Mouse (Mus musculus) hindbrain, embryonic 15.5 days (tissue): ENCODE data around the gene Steap1. TPM values are rescaled to one million over a fixed set of nuclear protein-coding genes. Genes with fewer than 3 reads are reported as not detected.

Experiments used
- ATAC-seq: fragments of 200-750 bp; cut with Nextera tagmentation; 2 replicates; pipeline ENCODE4 v1.8.0; 2017; ENCODE audit warnings: low read depth, moderate number of reproducible peaks, moderate TSS enrichment; ENCODE audit not compliant: low FRiP score
- H3K27ac ChIP-seq: fragments of 300-500 bp; sonication (generic); replicated peaks from 2 replicates; pipeline ENCODE4 v1.5.1; 2015; ENCODE audit warnings: mild to moderate bottlenecking, inconsistent platforms
- H3K27me3 ChIP-seq: fragments of 300-500 bp; sonication (generic); 2 replicates; pipeline ENCODE4 v1.6.1; 2015; ENCODE audit warnings: control low read depth, inconsistent platforms
- H3K36me3 ChIP-seq: fragments of 300-500 bp; sonication (generic); 2 replicates; pipeline ENCODE4 v1.6.1; 2015; ENCODE audit warnings: control low read depth, inconsistent platforms
- H3K4me1 ChIP-seq: fragments of 300-500 bp; sonication (generic); replicated peaks from 2 replicates; pipeline ENCODE4 v1.6.1; 2015; ENCODE audit warnings: control low read depth, inconsistent platforms
- H3K4me2 ChIP-seq: fragments of 300-500 bp; sonication (generic); 2 replicates; pipeline ENCODE4 v1.6.1; 2015; ENCODE audit warnings: moderate library complexity, mild to moderate bottlenecking, inconsistent platforms
- H3K4me3 ChIP-seq: fragments of 300-500 bp; sonication (generic); 2 replicates; pipeline ENCODE4 v1.5.1; 2015; ENCODE audit warnings: mild to moderate bottlenecking, inconsistent platforms
- H3K9ac ChIP-seq: fragments of 300-500 bp; sonication (generic); 2 replicates; pipeline ENCODE4 v1.6.1; 2015; ENCODE audit warnings: inconsistent platforms
- H3K9me3 ChIP-seq: fragments of 300-500 bp; sonication (generic); 2 replicates; pipeline ENCODE4 v1.6.1; 2016; ENCODE audit warnings: control low read depth, inconsistent platforms
- WGBS: fragments of 180-500 bp; shearing (Covaris S2); methylation state at CpG from one replicate; pipeline ENCODE4 v1.1.7; 2015; 5-methylcytosine and 5-hydroxymethylcytosine counted together
- polyA plus RNA-seq: library from polyadenylated mRNA; unstranded; fragments of >200 nt; fragmentation: Nextera tagmentation; extraction: Ambion mirVana; gene quantifications from 2 replicates; pipeline ENCODE4 v1.2.1, GENCODE M21; 2015

Steap1 gene
- polyA plus RNA-seq, 1 experiment from 2014 or later, result 1.6 TPM

- no peaks in the 10 kb centered on the region for H3K4me1 ChIP-seq
- no peak overlapping the region for H3K9ac ChIP-seq
- H3K27ac ChIP-seq, result no peak overlapping the region
- no peak for ATAC-seq
- 74% methylated on average over 13 of the region's 13 CpGs for WGBS
- H3K4me3 ChIP-seq, result no peak overlapping the region
- no peaks in the 10 kb centered on the region for H3K9me3 ChIP-seq
- no peaks in the 10 kb centered on the region for H3K27me3 ChIP-seq
- no peak overlapping the region for H3K4me2 ChIP-seq
- H3K36me3 ChIP-seq, result no peaks in the 10 kb centered on the region
Measured at GRCm38 (mm10) chr5:5707341-5708278, 41.5 kb downstream of the Steap1 start.

- H3K4me1 ChIP-seq, result no peaks in the 10 kb centered on the region
- H3K9me3 ChIP-seq, result no peaks in the 10 kb centered on the region
- H3K9ac ChIP-seq, result no peak overlapping the region
- ATAC-seq, result no peak
- H3K27ac ChIP-seq, result no peak overlapping the region
- H3K27me3 ChIP-seq, result no peaks in the 10 kb centered on the region
- no peak overlapping the region for H3K4me3 ChIP-seq
- no peak overlapping the region for H3K4me2 ChIP-seq
- 47% methylated on average over 2 of the region's 2 CpGs for WGBS
- H3K36me3 ChIP-seq, result no peaks in the 10 kb centered on the region
Measured at GRCm38 (mm10) chr5:5705019-5705418, 44.1 kb downstream of the Steap1 start.

DNA sequence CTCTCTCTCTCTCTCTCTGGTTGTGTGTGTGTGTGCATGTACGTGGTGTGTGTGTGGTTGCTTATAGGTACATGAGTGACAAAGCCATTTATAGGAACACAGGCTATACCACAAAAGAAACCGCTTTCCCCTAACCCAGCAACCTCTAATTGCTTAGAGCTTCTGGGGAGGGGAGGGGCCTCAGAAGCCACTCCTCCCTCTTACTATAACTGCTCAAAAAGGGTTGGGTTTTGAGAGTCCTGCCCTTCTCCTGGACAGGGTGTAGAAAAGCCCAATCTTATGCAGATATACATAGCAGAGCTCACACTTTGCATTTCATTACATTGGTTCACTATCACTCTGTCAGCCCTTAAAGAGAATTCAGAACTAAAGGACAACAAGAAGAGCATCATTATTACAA is 48.7 kb downstream of the Steap1 start:
- Histone ChIP-seq H3K4me1 (no peaks in the 10 kb centered on the region), H3K36me3 (no peaks in the 10 kb centered on the region), H3K27me3 (no peaks in the 10 kb centered on the region), H3K9ac (no peak overlapping the region), H3K9me3 (no peaks in the 10 kb centered on the region), H3K4me3 (no peak overlapping the region), H3K27ac (no peak overlapping the region), H3K4me2 (no peak overlapping the region)
- ATAC-seq, result no peak
- WGBS, result 88% methylated on average over 2 of the region's 2 CpGs

DNA sequence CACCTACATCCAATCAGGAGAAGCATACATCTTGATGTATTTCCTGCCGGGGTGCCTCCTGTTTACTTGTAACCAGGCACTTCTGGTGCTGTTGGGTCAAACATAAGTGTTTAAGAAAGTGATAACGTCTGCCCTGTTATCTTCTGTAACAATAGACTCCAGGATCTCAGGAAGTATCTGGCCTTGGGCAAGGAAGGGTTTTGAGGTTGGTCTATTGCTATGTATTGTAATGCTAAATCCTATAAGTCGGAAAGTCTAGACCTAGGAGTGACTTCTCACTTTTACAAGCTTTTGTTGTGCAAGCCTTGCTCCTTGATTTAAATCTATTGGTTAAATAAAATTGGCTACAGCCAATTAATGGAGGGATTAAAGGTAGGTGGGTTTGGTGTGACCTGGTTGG is 50.3 kb downstream of the Steap1 start:
- WGBS, result 74% methylated on average over 3 of the region's 3 CpGs
- no peak for ATAC-seq
- H3K36me3 ChIP-seq, result no peaks in the 10 kb centered on the region
- H3K27me3 ChIP-seq, result no peaks in the 10 kb centered on the region
- no peak overlapping the region for H3K27ac ChIP-seq
- no peaks in the 10 kb centered on the region for H3K9me3 ChIP-seq
- H3K9ac ChIP-seq, result no peak overlapping the region
- no peak overlapping the region for H3K4me2 ChIP-seq
- no peaks in the 10 kb centered on the region for H3K4me1 ChIP-seq
- no peak overlapping the region for H3K4me3 ChIP-seq

DNA sequence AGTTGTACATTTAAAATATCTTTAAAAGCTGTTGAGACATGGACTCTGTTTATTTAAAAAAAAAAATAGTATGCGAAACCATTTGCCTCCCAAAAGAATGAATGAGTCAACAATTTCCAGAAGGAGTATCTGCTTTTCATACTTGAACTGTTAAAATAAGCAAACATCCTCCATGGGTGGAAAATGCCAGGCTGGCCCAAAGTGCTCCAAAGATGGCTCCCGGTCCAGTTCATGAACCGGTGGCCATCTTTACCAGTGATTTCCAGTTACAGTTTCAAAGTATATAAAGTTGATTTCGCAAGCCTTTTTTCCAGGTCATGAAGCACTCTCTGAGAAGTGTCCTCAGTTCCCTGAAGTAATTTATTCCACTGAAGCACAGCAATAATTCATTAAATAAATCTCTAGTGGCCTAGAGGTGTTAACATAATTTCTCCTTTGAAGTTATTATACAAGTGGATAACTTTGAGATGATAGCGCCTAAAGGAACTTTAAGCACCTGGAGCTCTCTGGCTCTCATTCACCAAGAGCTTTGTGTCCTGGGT is 53.7 kb downstream of the Steap1 start:
- Histone ChIP-seq H3K4me2 (no peak overlapping the region), H3K4me1 (peaks cover 7% of the 10 kb centered on the region; the same call in 1 of the 2 replicates), H3K27ac (no peak overlapping the region), H3K36me3 (no peaks in the 10 kb centered on the region), H3K27me3 (no peaks in the 10 kb centered on the region), H3K4me3 (no peak overlapping the region), H3K9me3 (no peaks in the 10 kb centered on the region), H3K9ac (no peak overlapping the region)
- 89% methylated on average over 5 of the region's 5 CpGs for WGBS
- no peak for ATAC-seq

- peak; percentile 92 for ATAC-seq
- peak within 1 kb of the TSS; percentile 95 for H3K4me2 ChIP-seq
- H3K9ac ChIP-seq, result peak within 1 kb of the TSS; percentile 81
- H3K36me3 ChIP-seq, result no peaks in the 10 kb centered on the region
- peak within 1 kb of the TSS; percentile 92 for H3K4me3 ChIP-seq
- peak within 1 kb of the TSS; percentile 69 for H3K27ac ChIP-seq
- 0% methylated on average over 61 of the region's 66 CpGs for WGBS
- H3K27me3 ChIP-seq, result no peaks in the 10 kb centered on the region
- H3K9me3 ChIP-seq, result no peaks in the 10 kb centered on the region
- H3K4me1 ChIP-seq, result peaks cover 7% of the 10 kb centered on the region; the same call in 1 of the 2 replicates
Measured at GRCm38 (mm10) chr5:5693956-5694653, 55.0 kb downstream of the Steap1 start, which contains the start of gene Steap2. TSS of gene Steap2 (minus strand) at chr5:5694578.

- H3K9me3 ChIP-seq, result no peaks in the 10 kb centered on the region
- peak; percentile 73 for ATAC-seq
- H3K36me3 ChIP-seq, result no peaks in the 10 kb centered on the region
- H3K9ac ChIP-seq, result peak overlapping the region; percentile 81
- H3K4me2 ChIP-seq, result peak overlapping the region; percentile 95
- H3K27me3 ChIP-seq, result no peaks in the 10 kb centered on the region
- peak overlapping the region; percentile 69; the same call in 1 of the 2 replicates for H3K27ac ChIP-seq
- peak overlapping the region; percentile 92 for H3K4me3 ChIP-seq
- WGBS, result under 1% methylated on average over 22 of the region's 29 CpGs
- H3K4me1 ChIP-seq, result peaks cover 7% of the 10 kb centered on the region; the same call in 1 of the 2 replicates
Measured at GRCm38 (mm10) chr5:5693541-5693955, 55.6 kb downstream of the Steap1 start.

- H3K27ac ChIP-seq, result no peak overlapping the region
- no peak overlapping the region for H3K9ac ChIP-seq
- peak overlapping the region; percentile 95 for H3K4me2 ChIP-seq
- H3K4me1 ChIP-seq, result peaks cover 7% of the 10 kb centered on the region; the same call in 1 of the 2 replicates
- H3K4me3 ChIP-seq, result no peak overlapping the region
- ATAC-seq, result no peak
- H3K9me3 ChIP-seq, result no peaks in the 10 kb centered on the region
- WGBS, result 62% methylated on average over 4 of the region's 4 CpGs
- H3K27me3 ChIP-seq, result no peaks in the 10 kb centered on the region
- H3K36me3 ChIP-seq, result no peaks in the 10 kb centered on the region
Measured at GRCm38 (mm10) chr5:5692167-5692738, 56.9 kb downstream of the Steap1 start.

GRCm38 (mm10) chr5:5688945-5689540 is 60.1 kb downstream of the Steap1 start:
- Histone ChIP-seq H3K9ac (no peak overlapping the region), H3K27me3 (no peaks in the 10 kb centered on the region), H3K4me3 (no peak overlapping the region), H3K4me1 (peaks cover 7% of the 10 kb centered on the region; the same call in 1 of the 2 replicates), H3K27ac (no peak overlapping the region), H3K4me2 (no peak overlapping the region), H3K36me3 (no peaks in the 10 kb centered on the region), H3K9me3 (no peaks in the 10 kb centered on the region)
- no peak for ATAC-seq
- 82% methylated on average over 8 of the region's 8 CpGs for WGBS

- Histone ChIP-seq H3K27me3 (no peaks in the 10 kb centered on the region), H3K9ac (no peak overlapping the region), H3K4me2 (no peak overlapping the region), H3K4me1 (peaks cover 7% of the 10 kb centered on the region; the same call in 1 of the 2 replicates), H3K27ac (no peak overlapping the region), H3K4me3 (no peak overlapping the region), H3K9me3 (no peaks in the 10 kb centered on the region), H3K36me3 (no peaks in the 10 kb centered on the region)
- 89% methylated on average over 6 of the region's 6 CpGs for WGBS
- ATAC-seq, result no peak
Measured at GRCm38 (mm10) chr5:5688228-5688627, 60.9 kb downstream of the Steap1 start.

- no peaks in the 10 kb centered on the region for H3K27me3 ChIP-seq
- H3K27ac ChIP-seq, result no peak overlapping the region
- no peaks in the 10 kb centered on the region for H3K36me3 ChIP-seq
- ATAC-seq, result no peak; the same call in 1 of the 2 replicates
- H3K4me3 ChIP-seq, result no peak overlapping the region
- no peak overlapping the region for H3K9ac ChIP-seq
- WGBS, result 27% methylated on average over 1 of the region's 1 CpGs
- no peaks in the 10 kb centered on the region for H3K9me3 ChIP-seq
- H3K4me1 ChIP-seq, result no peaks in the 10 kb centered on the region
- H3K4me2 ChIP-seq, result no peak overlapping the region
Measured at GRCm38 (mm10) chr5:5686973-5687372, 62.2 kb downstream of the Steap1 start.
